Mouse (Mus musculus) kidney, adult 2 months (tissue): ENCODE data around the gene Mief1.

Experiments used
- CTCF ChIP-seq: fragments of 200-500 bp; conservative IDR thresholded peaks from 2 replicates; pipeline ENCODE4 v1.5.1; 2011; ENCODE audit warnings: low read depth, mild to moderate bottlenecking, control low read depth, low read length, moderate library complexity, mixed read lengths; ENCODE audit not compliant: insufficient read depth, insufficient read length
- POLR2A ChIP-seq: fragments of 200-500 bp; IDR thresholded peaks from one replicate; pipeline ENCODE4 v1.6.1; 2011; ENCODE audit warnings: low read depth, low read length, control low read depth

DNA sequence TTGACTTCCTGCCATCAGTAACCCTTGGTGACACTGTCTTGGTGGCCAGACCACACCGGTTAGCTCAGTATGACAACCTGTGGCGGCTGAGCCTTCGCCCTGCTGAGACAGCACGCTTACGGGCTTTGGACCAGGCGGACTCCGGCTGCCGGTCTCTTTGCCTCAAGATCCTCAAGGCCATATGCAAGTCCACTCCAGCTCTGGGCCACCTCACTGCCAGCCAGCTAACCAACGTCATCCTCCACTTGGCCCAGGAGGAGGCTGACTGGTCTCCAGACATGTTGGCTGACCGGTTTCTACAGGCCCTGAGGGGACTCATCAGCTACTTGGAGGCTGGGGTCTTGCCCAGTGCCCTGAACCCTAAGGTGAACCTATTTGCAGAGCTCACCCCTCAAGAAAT lies 15.9 kb downstream of the Mief1 start:
- no peak for TF ChIP-seq CTCF
- TF ChIP-seq POLR2A, result no peak
